Mouse (Mus musculus) forebrain, embryonic 13.5 days (tissue): ENCODE data around the gene Fbxw11. TPM values are rescaled to one million over a fixed set of nuclear protein-coding genes. Genes with fewer than 3 reads are reported as not detected.
A peak's percentile ranks its signal among the peaks of the same experiment; 100 is the strongest.
"Not testable (repeated sequence)": the region's sequence is repeated elsewhere in the genome, so short reads cannot be mapped to it uniquely, and the experiment has no call there.

Experiments used
- ATAC-seq: fragments of 200-750 bp; cut with Nextera tagmentation; 2 replicates; pipeline ENCODE4 v1.8.0; 2017
- H3K27ac ChIP-seq: fragments of 300-500 bp; sonication (generic); 2 replicates; pipeline ENCODE4 v1.5.1; 2015; ENCODE audit warnings: inconsistent platforms, mild to moderate bottlenecking, moderate library complexity
- H3K27me3 ChIP-seq: fragments of 300-500 bp; sonication (generic); 2 replicates; pipeline ENCODE4 v1.6.1; 2015; ENCODE audit warnings: mild to moderate bottlenecking, inconsistent platforms
- H3K36me3 ChIP-seq: fragments of 300-500 bp; sonication (generic); 2 replicates; pipeline ENCODE4 v1.6.1; 2015; ENCODE audit warnings: mild to moderate bottlenecking, inconsistent platforms; ENCODE audit not compliant: poor library complexity, severe bottlenecking
- H3K4me1 ChIP-seq: fragments of 300-500 bp; sonication (generic); 2 replicates; pipeline ENCODE4 v1.6.1; 2015; ENCODE audit warnings: inconsistent platforms
- H3K4me2 ChIP-seq: fragments of 300-500 bp; sonication (generic); 2 replicates; pipeline ENCODE4 v1.6.1; 2015; ENCODE audit warnings: inconsistent platforms, mild to moderate bottlenecking, moderate library complexity
- H3K4me3 ChIP-seq: fragments of 300-500 bp; sonication (generic); 2 replicates; pipeline ENCODE4 v1.5.1; 2015; ENCODE audit warnings: mild to moderate bottlenecking, inconsistent platforms
- H3K9ac ChIP-seq: fragments of 300-500 bp; sonication (generic); 2 replicates; pipeline ENCODE4 v1.6.1; 2015; ENCODE audit warnings: mild to moderate bottlenecking, inconsistent platforms
- H3K9me3 ChIP-seq: fragments of 300-500 bp; sonication (generic); replicated peaks from 2 replicates; pipeline ENCODE4 v1.6.1; 2016; ENCODE audit warnings: inconsistent platforms
- WGBS: fragments of 180-500 bp; shearing (Covaris S2); methylation state at CpG from one replicate; pipeline ENCODE4 v1.1.7; 2015; 5-methylcytosine and 5-hydroxymethylcytosine counted together
- polyA plus RNA-seq: library from polyadenylated mRNA; unstranded; fragments of >200 nt; fragmentation: Nextera tagmentation; extraction: Ambion mirVana; gene quantifications from 2 replicates; pipeline ENCODE4 v1.2.1, GENCODE M21; 2015

The Fbxw11 gene
- polyA plus RNA-seq, 1 experiment from 2014 or later: 99.2 TPM

DNA sequence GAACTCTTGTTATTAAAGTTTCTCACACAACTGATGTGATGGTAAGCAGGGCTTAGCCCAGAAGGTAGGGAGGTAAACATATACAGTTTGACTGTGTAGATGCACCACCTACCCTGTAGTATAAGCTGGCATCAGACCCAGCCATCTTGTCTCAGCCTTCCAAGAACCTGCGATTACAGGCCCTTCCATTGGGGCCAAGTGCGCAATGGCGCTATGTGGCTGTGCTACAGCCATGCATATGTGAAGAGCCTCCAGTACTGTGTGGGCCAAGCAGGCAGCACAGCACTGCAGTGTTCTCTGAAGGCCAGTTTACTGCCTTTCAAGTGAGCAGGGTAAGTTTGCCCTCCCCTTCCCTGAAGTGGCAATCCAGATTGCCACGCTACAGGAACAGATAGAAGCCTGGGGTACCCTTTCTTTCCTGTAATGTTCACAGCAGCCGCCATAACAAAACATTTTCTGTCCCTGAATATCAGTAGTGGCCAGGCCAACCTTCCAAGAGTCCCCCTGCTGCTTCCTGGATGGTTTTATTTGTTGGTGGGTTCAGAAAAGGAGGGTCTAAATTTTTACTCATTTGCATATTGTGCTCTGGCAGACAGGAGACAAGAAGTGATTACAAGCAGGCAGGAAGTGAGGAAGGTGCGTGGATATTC lies 61.8 kb downstream of the Fbxw11 start:
- H3K27ac ChIP-seq: no peak overlapping the region
- H3K9me3 ChIP-seq: no peaks in the 10 kb centered on the region
- no peak overlapping the region for H3K9ac ChIP-seq
- ATAC-seq: no peak; the same call in 1 of the 2 replicates
- H3K27me3 ChIP-seq: no peaks in the 10 kb centered on the region
- H3K4me1 ChIP-seq: peaks cover 21% of the 10 kb centered on the region
- no peak overlapping the region for H3K4me3 ChIP-seq
- H3K36me3 ChIP-seq: no peaks in the 10 kb centered on the region
- 84% methylated on average over 6 of the region's 6 CpGs for WGBS
- no peak overlapping the region for H3K4me2 ChIP-seq

DNA sequence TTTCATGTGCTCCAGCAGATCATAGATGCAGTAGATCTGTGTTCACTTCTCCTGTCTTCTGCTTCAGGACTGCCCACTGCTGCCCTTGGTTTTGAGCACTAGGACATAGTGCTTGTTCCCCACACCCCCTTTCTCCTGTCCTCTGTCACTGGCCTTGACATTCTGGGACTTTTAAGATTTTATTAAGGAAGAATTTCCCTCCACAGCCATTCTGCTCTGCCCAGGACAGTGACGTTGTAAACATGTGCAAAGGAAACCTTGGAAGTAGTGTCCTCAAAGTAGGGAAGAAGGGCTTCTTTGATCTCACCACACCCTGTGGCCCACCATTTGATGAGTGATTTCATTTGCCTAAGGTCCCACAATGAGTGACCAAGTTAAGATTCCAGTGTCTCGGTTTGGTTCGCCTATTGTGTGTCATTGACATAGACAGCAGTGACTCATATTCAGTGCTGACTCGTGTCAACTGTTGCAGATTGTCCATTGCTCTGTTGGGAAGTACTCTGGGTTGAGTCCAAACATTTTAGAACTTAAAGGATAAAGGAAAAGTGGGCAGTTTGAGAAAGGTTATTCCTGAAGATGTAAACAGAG lies 64.0 kb downstream of the Fbxw11 start:
- peaks cover 21% of the 10 kb centered on the region for H3K4me1 ChIP-seq

DNA sequence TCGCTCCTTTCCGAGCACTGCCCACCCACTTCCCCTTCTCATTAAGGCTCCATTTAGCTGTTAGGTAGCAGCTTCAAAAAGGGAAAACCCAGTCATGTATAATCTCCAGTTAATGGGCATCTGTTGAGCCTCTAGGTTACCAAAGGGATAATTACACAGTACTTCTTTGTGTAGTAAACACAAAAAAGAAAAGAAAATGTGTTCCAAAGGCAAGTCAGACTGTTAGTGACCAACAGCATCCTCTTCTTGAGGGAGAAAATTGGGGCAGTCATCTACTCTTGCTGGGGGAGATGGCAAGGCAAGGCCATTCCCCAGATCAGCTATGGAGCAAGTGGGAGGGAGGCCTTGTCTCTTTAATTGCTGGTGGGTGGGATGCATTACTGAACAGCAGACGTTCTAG lies 65.0 kb downstream of the Fbxw11 start:
- no peak overlapping the region for H3K27ac ChIP-seq
- 17% methylated on average over 3 of the region's 3 CpGs for WGBS

More for the DNA sequence above, 64.0 kb downstream of the Fbxw11 start:
- Histone ChIP-seq H3K27me3 (no peaks in the 10 kb centered on the region), H3K27ac (no peak overlapping the region), H3K9ac (no peak overlapping the region), H3K36me3 (no peaks in the 10 kb centered on the region), H3K4me2 (no peak overlapping the region), H3K4me3 (no peak overlapping the region), H3K9me3 (no peaks in the 10 kb centered on the region)
- 89% methylated on average over 4 of the region's 4 CpGs for WGBS
- no peak for ATAC-seq

DNA sequence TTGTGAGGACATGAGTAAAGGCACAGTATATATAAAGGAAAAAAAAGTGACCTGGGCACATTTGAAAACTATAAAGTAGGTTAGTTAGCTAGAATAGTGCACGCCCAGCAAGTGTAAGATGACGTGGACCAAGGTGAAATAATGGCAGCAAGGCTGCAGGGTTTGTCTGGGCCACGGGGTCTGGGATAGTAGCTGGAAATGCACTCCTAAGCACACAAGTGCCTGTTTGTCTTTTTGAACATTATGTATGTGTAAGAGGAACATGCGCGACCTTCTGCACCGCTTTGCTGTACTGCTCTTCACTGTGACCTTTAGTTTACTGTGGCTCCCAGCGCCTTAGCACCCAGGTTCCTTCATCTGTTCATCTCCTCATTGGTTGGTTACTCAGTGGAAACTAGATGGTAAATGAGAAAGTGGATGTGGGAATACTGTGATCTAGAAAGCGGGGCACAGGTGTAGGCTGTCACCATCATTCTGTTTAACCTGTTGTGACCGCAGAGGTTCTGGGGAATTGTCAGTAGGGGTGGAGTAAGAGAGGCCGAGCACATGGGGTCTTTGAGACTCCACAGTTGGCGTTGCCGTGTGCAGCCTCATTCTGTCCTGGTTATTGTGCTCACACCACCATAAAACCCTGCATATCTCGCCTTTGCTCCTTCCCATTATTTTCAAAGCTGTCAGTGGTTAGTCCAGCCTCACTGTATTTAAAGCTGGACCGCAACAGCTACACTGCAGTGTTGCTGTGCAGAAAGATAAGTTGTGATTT lies 66.4 kb downstream of the Fbxw11 start:
- Histone ChIP-seq H3K4me3 (no peak overlapping the region), H3K27ac (no peak overlapping the region), H3K27me3 (no peaks in the 10 kb centered on the region), H3K9ac (no peak overlapping the region), H3K4me1 (peaks cover 21% of the 10 kb centered on the region), H3K36me3 (peaks cover 16% of the 10 kb centered on the region), H3K4me2 (no peak overlapping the region), H3K9me3 (no peaks in the 10 kb centered on the region)
- 81% methylated on average over 14 of the region's 14 CpGs for WGBS
- ATAC-seq: no peak

More for the DNA sequence above, 65.0 kb downstream of the Fbxw11 start:
- H3K36me3 ChIP-seq: peaks cover 3% of the 10 kb centered on the region; the same call in 1 of the 2 replicates
- peaks cover 21% of the 10 kb centered on the region for H3K4me1 ChIP-seq
- H3K9me3 ChIP-seq: no peaks in the 10 kb centered on the region
- no peak for ATAC-seq
- no peaks in the 10 kb centered on the region for H3K27me3 ChIP-seq
- H3K4me2 ChIP-seq: no peak overlapping the region
- no peak overlapping the region for H3K4me3 ChIP-seq
- no peak overlapping the region for H3K9ac ChIP-seq

DNA sequence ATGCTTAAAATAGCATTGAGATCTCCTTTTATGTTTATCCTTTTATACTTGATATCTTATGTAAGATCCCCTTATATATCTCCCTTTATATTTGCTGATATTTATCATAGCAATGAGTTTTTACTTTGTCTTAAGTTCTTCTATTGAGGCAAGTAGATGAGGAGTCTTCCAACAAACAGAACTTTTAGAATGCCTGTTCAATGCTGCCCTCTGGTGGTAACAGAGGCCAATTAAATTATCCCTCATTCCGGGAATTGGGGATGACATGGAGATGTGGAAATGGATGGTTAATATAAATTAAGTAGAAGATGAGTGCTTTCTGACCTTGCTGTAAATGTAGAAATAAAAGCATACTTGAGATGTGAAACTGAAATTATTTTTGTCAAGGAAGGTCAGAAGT lies 67.0 kb downstream of the Fbxw11 start:
- Histone ChIP-seq H3K27me3 (no peaks in the 10 kb centered on the region), H3K4me2 (no peak overlapping the region), H3K4me1 (peaks cover 16% of the 10 kb centered on the region; the same call in 1 of the 2 replicates), H3K9ac (no peak overlapping the region), H3K9me3 (no peaks in the 10 kb centered on the region), H3K27ac (no peak overlapping the region), H3K36me3 (peaks cover 16% of the 10 kb centered on the region), H3K4me3 (no peak overlapping the region)
- WGBS: 17% methylated on average over 1 of the region's 1 CpGs
- no peak for ATAC-seq

DNA sequence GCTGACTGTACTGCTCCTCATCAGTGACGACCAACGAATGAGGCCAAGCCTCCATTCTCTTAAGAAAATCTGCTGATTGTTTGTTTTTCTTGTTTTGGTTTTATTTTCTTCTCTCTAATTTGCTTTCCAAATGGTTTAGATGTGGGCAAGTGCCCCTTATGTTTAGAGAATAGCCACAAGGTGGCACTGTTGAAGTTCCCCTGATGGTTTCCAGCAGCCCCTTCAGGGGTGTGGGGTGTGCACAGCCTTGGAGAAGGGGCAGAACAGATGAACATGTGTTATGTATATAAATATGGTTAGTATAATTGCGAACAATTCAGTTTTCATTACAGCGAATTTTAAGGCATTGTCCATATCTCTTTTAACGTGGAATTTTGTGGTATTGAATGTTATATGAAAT lies 71.7 kb downstream of the Fbxw11 start:
- Histone ChIP-seq H3K4me3 (no peak overlapping the region), H3K4me2 (no peak overlapping the region), H3K9ac (no peak overlapping the region), H3K36me3 (peaks cover 16% of the 10 kb centered on the region), H3K27me3 (no peaks in the 10 kb centered on the region), H3K9me3 (no peaks in the 10 kb centered on the region), H3K27ac (no peak overlapping the region), H3K4me1 (peaks cover under 1% of the 10 kb centered on the region; the same call in 1 of the 2 replicates)
- WGBS: 57% methylated on average over 5 of the region's 5 CpGs
- ATAC-seq: peak; percentile 74

DNA sequence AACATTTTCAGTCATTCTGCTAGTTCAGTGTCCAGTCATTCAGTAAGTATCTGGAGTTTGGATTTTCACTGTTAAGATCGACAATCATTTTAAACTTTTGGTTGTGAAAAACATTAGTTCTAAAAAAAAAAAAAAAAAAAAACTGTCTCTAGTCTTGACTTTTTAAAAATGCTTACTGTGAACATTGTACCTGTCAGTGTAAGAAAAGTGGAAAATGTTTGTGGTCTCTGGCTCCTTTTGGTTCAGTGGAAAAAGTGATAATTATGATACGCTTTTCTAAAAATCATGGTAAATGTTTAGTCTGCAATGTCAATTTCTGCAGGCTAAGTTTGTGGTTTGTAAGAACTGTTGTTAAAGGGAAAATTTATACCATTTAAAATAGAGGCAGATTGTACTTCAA lies 72.4 kb downstream of the Fbxw11 start:
- Histone ChIP-seq H3K27me3 (no peaks in the 10 kb centered on the region), H3K4me2 (no peak overlapping the region), H3K9me3 (no peaks in the 10 kb centered on the region), H3K36me3 (peaks cover 16% of the 10 kb centered on the region), H3K4me3 (no peak overlapping the region), H3K4me1 (no peaks in the 10 kb centered on the region), H3K9ac (no peak overlapping the region), H3K27ac (no peak overlapping the region)
- ATAC-seq: no peak
- WGBS: 96% methylated on average over 2 of the region's 2 CpGs

DNA sequence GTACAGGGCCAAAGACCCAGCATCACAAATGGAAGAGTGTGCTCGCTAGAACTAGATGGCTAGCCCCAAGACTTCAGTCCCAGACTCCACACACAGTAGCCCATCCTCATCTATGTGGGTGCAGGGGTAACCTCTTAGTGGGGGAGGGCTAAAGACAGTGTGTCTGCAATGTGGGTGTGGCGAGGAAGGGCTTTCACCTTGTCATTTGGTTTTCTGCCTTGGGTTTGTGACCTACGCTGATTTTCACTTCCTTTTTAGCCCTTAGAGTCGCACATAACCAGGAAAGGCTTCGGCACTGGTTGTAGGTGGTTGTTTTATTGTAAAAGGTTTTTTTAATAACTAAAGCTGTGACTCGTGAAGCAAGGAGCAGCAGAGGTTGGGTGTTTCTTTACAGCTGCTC lies 73.0 kb downstream of the Fbxw11 start:
- no peaks in the 10 kb centered on the region for H3K9me3 ChIP-seq
- no peak overlapping the region for H3K27ac ChIP-seq
- H3K27me3 ChIP-seq: no peaks in the 10 kb centered on the region
- H3K36me3 ChIP-seq: peaks cover 16% of the 10 kb centered on the region
- H3K4me3 ChIP-seq: no peak overlapping the region
- H3K4me2 ChIP-seq: no peak overlapping the region
- WGBS: 85% methylated on average over 6 of the region's 6 CpGs
- ATAC-seq: no peak
- no peak overlapping the region for H3K9ac ChIP-seq
- no peaks in the 10 kb centered on the region for H3K4me1 ChIP-seq

DNA sequence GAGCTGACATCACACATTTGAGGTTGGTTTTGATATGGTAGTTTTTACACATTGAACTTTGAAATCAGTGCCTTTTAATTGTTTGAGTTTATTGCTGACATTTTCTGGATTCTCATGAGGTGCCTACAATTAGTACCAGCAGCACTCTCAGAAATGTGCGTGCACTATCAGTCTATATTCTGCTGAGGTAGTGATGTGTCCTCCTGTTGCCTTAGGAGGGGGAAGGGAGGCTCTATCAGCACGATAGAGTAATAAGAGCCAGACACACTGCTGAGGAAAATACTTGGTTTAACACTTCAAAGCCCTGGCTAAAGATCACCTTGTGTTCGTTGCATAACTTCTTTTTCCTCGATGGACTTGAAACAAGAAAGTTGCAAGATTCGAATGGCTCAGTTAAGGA lies 73.4 kb downstream of the Fbxw11 start:
- WGBS: 83% methylated on average over 5 of the region's 5 CpGs
- H3K9ac ChIP-seq: no peak overlapping the region
- H3K4me2 ChIP-seq: no peak overlapping the region
- no peak for ATAC-seq
- no peaks in the 10 kb centered on the region for H3K27me3 ChIP-seq
- H3K4me3 ChIP-seq: no peak overlapping the region
- no peak overlapping the region for H3K27ac ChIP-seq
- peaks cover 18% of the 10 kb centered on the region for H3K36me3 ChIP-seq
- H3K4me1 ChIP-seq: no peaks in the 10 kb centered on the region
- no peaks in the 10 kb centered on the region for H3K9me3 ChIP-seq

DNA sequence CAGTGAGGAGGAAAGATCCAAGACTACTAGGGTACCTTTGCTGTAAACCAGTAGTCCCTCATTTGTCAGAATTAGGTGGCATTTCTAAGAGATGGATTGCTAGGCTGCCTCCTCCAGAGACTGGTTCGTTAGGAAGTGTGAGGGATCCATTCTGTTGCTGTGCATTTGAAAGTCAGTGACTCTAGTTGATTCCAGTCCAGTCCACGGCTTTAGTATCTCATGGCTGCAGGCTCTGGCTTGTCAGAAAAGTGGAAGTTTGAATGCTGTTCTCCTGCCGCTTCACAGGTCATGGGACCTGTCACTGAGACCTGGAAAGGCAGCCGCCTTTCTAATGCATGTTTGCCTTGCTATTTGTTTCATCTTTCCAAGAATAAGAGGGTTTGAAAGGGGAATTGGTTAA lies 74.4 kb downstream of the Fbxw11 start:
- WGBS: 71% methylated on average over 4 of the region's 4 CpGs

DNA sequence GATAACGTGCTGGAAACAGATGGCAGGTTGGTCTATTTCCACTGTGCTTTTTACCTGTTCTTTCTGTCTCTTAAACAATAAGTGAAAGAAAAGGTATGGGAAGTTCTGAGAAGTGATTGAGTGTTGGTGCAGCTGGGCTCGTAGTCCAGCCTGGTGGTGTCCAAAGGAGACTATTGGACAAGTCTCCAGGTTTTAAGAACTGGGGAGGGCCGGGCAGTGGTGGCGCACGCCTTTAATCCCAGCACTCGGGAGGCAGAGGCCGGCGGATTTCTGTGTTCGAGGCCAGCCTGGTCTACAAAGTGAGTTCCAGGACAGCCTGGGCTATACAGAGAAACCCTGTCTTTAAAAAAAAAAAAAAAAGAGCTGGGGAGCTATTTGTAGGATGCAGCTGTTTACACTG lies 75.2 kb downstream of the Fbxw11 start:
- not testable (repeated sequence) for H3K27me3 ChIP-seq, H3K4me1 ChIP-seq, H3K27ac ChIP-seq, H3K9me3 ChIP-seq, H3K4me2 ChIP-seq, H3K9ac ChIP-seq, H3K4me3 ChIP-seq, ATAC-seq
- 91% methylated on average over 9 of the region's 9 CpGs for WGBS
- H3K36me3 ChIP-seq: peaks cover 21% of the 10 kb centered on the region

More for the DNA sequence above, 74.4 kb downstream of the Fbxw11 start:
- no peaks in the 10 kb centered on the region for H3K27me3 ChIP-seq
- H3K9ac ChIP-seq: no peak overlapping the region
- H3K4me3 ChIP-seq: no peak overlapping the region
- H3K9me3 ChIP-seq: no peaks in the 10 kb centered on the region
- peaks cover 22% of the 10 kb centered on the region for H3K36me3 ChIP-seq
- ATAC-seq: no peak
- H3K4me1 ChIP-seq: no peaks in the 10 kb centered on the region
- no peak overlapping the region for H3K4me2 ChIP-seq
- no peak overlapping the region for H3K27ac ChIP-seq

DNA sequence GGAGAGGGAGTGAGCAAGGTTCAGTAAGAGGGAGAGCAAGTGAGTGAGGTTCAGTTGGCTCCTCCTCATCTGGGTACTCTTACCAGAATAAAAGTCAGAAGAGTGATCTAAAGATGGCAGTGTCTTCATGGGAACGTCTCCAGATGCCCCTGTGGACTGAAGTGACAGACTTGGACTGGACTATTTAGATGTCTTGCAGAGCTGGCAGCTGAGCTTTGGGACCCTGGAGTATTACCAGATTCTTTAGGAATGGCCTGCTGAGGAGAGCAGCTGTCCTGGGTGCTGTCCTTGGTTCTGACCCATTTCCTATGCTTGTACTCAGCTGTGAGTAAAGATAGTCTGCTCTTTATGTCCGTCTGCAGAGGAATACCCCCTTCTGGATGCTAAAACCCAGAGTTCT lies 75.8 kb downstream of the Fbxw11 start:
- Histone ChIP-seq H3K4me3 (no peak overlapping the region), H3K9ac (no peak overlapping the region), H3K27me3 (no peaks in the 10 kb centered on the region), H3K4me1 (no peaks in the 10 kb centered on the region), H3K36me3 (peaks cover 15% of the 10 kb centered on the region), H3K27ac (no peak overlapping the region), H3K9me3 (no peaks in the 10 kb centered on the region), H3K4me2 (no peak overlapping the region)
- ATAC-seq: no peak
- WGBS: 70% methylated on average over 2 of the region's 2 CpGs
